Mouse (Mus musculus) C2C12 (cell line): Measurements from ENCODE around the gene Cfc1. TPM values are rescaled to one million over a fixed set of nuclear protein-coding genes. Genes with fewer than 3 reads are reported as not detected.
A peak's percentile ranks its signal among the peaks of the same experiment; 100 is the strongest.
"Not testable (repeated sequence)": the region's sequence is repeated elsewhere in the genome, so short reads cannot be mapped to it uniquely, and the experiment has no call there.

Experiments
- H3K27me3 ChIP-seq: one replicate; pipeline ENCODE4 v1.6.1; 2011; ENCODE audit not compliant: control insufficient read depth, insufficient read depth, insufficient read length
- H3K36me3 ChIP-seq: one replicate; pipeline ENCODE4 v1.6.1; 2011; ENCODE audit not compliant: control insufficient read depth, insufficient read depth
- H3K4me3 ChIP-seq: one replicate; pipeline ENCODE4 v1.5.1; 2011; ENCODE audit warnings: mild to moderate bottlenecking, control low read depth; ENCODE audit not compliant: poor library complexity, insufficient read depth, severe bottlenecking
- H3K79me2 ChIP-seq: one replicate; pipeline ENCODE4 v1.6.1; 2011; ENCODE audit not compliant: control insufficient read depth, insufficient read depth
- H3K79me3 ChIP-seq: one replicate; pipeline ENCODE4 v1.6.1; 2011; ENCODE audit warnings: low read depth, control low read depth
- H3ac ChIP-seq: one replicate; pipeline ENCODE3; 2011; ENCODE audit warnings: low read depth; ENCODE audit not compliant: control insufficient read depth, insufficient read length
- CEBPB ChIP-seq: IDR thresholded peaks from one replicate; pipeline ENCODE4 v1.6.1; 2011; ENCODE audit warnings: low read depth, mild to moderate bottlenecking, control low read depth, moderate library complexity
- CTCF ChIP-seq: IDR thresholded peaks from one replicate; pipeline ENCODE4 v1.5.1; 2011; ENCODE audit not compliant: control insufficient read depth, insufficient read depth, insufficient read length
- FOSL1 ChIP-seq: IDR thresholded peaks from one replicate; pipeline ENCODE4 v1.8.0; 2011; ENCODE audit warnings: mild to moderate bottlenecking, low read length; ENCODE audit not compliant: poor library complexity, insufficient read depth, severe bottlenecking
- MAX ChIP-seq: IDR thresholded peaks from one replicate; pipeline ENCODE4 v1.6.1; 2011; ENCODE audit warnings: mild to moderate bottlenecking, control low read depth
- MYOD1 ChIP-seq: IDR thresholded peaks from one replicate; pipeline ENCODE4 v1.6.1; 2011; ENCODE audit warnings: low read depth; ENCODE audit not compliant: control insufficient read depth, insufficient read length
- MYOG ChIP-seq: IDR thresholded peaks from one replicate; pipeline ENCODE4 v1.6.1; 2011; ENCODE audit not compliant: control insufficient read depth, insufficient read length; ENCODE audit errors: extremely low read depth
- USF1 ChIP-seq: IDR thresholded peaks from one replicate; pipeline ENCODE4 v1.6.1; 2011; ENCODE audit warnings: low read depth, mild to moderate bottlenecking, control low read depth, moderate library complexity
- polyA plus RNA-seq: library from polyadenylated mRNA; unstranded; fragments of >200 nt; fragmentation: generic; extraction: Trizol; gene quantifications from one replicate; pipeline ENCODE4 v1.2.1, GENCODE M21; 2012; ENCODE audit warnings: missing spikeins

The Cfc1 gene
- polyA plus RNA-seq, 1 experiment: not detected

DNA sequence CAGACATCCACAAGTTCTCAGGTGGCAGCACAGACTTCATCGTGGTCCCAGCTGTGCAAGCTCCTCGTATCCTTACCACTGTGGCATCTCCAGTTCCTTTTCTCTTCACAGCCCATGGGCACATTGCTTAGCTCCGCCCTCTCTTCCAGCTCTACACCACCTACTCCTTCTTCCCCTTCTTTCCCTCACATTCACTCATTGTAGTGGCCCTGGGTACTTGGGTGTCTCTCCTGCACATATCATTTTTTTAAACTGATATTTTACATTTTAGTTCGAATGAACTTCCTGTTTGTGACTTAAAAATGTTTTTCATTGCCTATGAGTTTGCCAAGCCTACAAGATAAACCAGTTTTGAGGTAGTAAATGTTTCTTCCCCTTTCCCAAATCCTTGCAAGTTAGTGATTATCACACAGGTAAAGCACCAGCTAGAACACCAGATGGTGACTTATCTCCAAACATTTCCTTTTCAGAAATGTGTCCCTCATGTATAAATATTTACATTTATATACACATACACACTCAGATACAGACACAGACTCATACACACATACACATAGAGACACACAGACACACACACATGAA, 29.4 kb upstream of the Cfc1 start:
- Histone ChIP-seq H3K36me3 (no peaks in the 10 kb centered on the region), H3K4me3 (no peak overlapping the region), H3ac (no peak overlapping the region), H3K79me3 (no peaks in the 10 kb centered on the region), H3K27me3 (no peaks in the 10 kb centered on the region), H3K79me2 (no peaks in the 10 kb centered on the region)
- TF ChIP-seq MYOD1 (no peak), USF1 (no peak), MAX (no peak)

DNA sequence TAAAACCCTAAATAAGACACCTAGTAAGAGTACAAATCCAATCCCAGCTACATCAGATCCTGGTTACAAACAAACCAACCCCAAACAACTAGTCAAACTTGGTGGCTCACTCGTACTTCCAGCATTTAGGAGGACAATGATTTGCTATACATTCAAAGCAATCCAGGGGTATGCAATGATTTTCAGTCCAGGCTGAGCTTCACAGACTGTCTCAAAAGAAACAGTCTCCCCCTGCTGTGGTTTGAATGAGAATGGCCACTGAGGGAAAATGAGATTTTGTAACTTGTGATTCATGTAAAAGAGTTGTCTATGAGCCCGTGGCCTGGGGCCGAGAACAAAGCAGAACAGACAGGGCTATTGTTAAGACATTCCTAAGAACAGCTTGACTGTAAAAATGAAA, 27.5 kb upstream of the Cfc1 start:
- TF ChIP-seq CTCF: no peak
- no peak for TF ChIP-seq MYOG
- TF ChIP-seq FOSL1: no peak
- TF ChIP-seq CEBPB: no peak
- no peak for TF ChIP-seq USF1
- no peak for TF ChIP-seq MAX
- no peak for TF ChIP-seq MYOD1
- no peaks in the 10 kb centered on the region for H3K79me3 ChIP-seq
- H3ac ChIP-seq: no peak overlapping the region

DNA sequence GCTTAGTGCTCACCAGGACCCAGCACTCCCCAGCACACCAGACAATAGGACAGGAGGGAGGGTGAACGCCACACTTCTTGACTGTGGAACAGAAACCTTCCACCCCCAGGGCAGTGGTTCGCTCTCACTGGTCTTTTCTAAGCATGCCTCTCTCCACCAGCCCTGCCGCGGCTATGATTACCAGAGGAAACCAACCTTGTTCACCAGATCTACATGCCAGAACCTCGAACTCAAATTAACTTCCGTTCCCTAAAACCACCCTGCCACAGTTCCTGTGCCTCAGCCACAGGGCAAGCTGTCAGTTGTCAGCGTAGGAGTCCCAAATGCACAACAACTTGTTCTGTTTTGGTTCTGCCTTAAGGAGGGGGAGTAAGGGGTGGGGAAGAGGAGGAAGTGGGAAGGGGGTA, 24.9 kb upstream of the Cfc1 start:
- no peaks in the 10 kb centered on the region for H3K79me2 ChIP-seq
- TF ChIP-seq FOSL1 (no peak), MYOD1 (no peak), MAX (no peak), CEBPB (no peak), MYOG (no peak)
- no peaks in the 10 kb centered on the region for H3K79me3 ChIP-seq
- no peak overlapping the region for H3ac ChIP-seq
- H3K27me3 ChIP-seq: no peaks in the 10 kb centered on the region
- H3K4me3 ChIP-seq: no peak overlapping the region
- no peaks in the 10 kb centered on the region for H3K36me3 ChIP-seq

More for the DNA sequence above, 27.5 kb upstream of the Cfc1 start:
- no peaks in the 10 kb centered on the region for H3K27me3 ChIP-seq
- H3K4me3 ChIP-seq: no peak overlapping the region
- no peaks in the 10 kb centered on the region for H3K79me2 ChIP-seq
- H3K36me3 ChIP-seq: no peaks in the 10 kb centered on the region

DNA sequence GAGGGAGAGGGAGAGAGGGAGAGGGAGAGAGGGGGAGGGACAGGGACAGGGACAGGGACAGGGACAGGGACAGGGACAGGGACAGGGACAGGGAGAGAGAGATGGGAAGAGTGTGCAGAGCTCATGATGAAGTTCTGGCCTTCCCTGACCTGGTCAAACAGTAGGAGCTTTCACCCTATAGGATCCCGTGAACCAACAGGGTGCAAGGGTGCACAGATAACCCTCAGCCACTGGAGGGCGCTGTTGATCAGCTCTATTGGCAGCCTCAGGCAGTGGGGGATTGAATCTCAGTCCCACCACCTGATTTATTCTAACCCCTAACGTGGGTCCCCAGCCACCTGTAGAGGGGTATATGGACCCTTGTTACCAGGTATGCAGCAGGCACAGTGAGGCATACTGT, 24.4 kb upstream of the Cfc1 start:
- Histone ChIP-seq H3K4me3 (no peak overlapping the region), H3ac (no peak overlapping the region), H3K79me3 (no peaks in the 10 kb centered on the region), H3K79me2 (no peaks in the 10 kb centered on the region), H3K27me3 (no peaks in the 10 kb centered on the region), H3K36me3 (no peaks in the 10 kb centered on the region)
- TF ChIP-seq CTCF (peak; percentile 29), MYOG (no peak)

DNA sequence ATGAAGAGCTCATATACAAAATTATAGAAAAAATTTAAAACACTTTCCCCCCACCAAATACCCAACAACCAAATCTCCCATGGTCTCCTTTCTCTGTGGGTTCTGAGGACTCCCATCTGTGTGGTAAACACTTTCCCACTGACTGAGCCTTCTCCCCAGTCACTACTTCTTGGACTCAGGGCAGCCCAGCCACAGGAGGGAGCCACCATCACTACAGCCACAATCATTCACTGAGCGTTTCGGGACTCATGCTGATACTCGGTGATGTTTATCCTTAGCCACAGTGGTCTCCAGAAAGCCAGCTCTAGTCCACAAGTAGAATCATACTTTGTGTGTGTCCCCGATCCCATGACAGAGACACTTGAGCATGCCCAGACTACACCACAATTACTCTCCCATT, 22.4 kb upstream of the Cfc1 start:
- no peak for TF ChIP-seq CEBPB
- TF ChIP-seq MYOD1: no peak
- no peak for TF ChIP-seq USF1
- TF ChIP-seq MYOG: no peak
- no peak for TF ChIP-seq FOSL1
- TF ChIP-seq MAX: no peak
- TF ChIP-seq CTCF: no peak
- Histone ChIP-seq H3K79me3 (no peaks in the 10 kb centered on the region), H3ac (no peak overlapping the region), H3K27me3 (no peaks in the 10 kb centered on the region), H3K4me3 (no peak overlapping the region), H3K36me3 (no peaks in the 10 kb centered on the region), H3K79me2 (no peaks in the 10 kb centered on the region)

DNA sequence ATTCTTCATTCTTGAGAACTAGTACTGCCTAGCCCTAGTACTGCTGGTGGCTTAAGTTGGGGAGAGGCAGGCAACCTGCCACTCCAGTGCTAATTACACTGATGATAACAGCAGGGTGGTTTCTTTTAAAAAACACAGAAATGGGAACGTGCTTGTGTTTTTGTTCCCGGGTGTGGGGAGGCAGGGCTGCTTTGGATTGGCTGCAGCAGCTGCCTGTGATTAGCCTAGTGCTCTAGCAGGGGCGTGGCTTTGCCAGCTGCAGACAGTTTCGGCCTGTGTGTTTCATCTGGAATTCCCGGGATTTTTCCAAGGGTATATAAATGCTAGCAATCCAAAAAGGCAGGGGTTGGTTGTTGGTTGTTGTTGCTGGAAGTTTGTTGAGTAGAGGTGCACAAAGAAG, 18.9 kb upstream of the Cfc1 start:
- TF ChIP-seq FOSL1: no peak
- no peak for TF ChIP-seq MYOG
- TF ChIP-seq CEBPB: no peak
- TF ChIP-seq USF1: no peak
- TF ChIP-seq MYOD1: no peak
- TF ChIP-seq CTCF: no peak
- no peak for TF ChIP-seq MAX
- H3K79me2 ChIP-seq: no peaks in the 10 kb centered on the region
- no peak overlapping the region for H3K4me3 ChIP-seq
- no peak overlapping the region for H3ac ChIP-seq
- H3K36me3 ChIP-seq: no peaks in the 10 kb centered on the region
- no peaks in the 10 kb centered on the region for H3K27me3 ChIP-seq
- H3K79me3 ChIP-seq: no peaks in the 10 kb centered on the region

DNA sequence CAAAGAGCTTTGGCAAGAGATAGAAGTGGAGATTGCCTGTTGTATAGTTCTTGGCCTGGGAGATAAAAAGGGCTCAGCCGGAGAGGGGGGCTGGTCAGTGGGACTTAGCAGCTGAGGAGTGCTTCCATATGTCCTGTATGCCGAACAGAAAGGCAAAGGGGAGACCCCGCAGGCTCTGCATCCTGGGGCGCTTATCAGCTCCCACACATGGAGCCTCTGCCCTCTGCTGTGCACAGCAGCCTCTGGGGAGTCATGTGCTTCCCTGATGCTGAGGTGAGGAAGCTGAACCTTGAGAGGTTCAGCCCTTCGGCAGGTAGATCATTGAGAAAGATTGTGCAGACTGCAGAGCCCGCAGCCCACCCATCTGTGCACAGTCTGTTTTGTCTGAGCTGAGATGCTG, 18.2 kb upstream of the Cfc1 start:
- H3K4me3 ChIP-seq, H3K79me3 ChIP-seq, H3K27me3 ChIP-seq, H3K36me3 ChIP-seq, H3K79me2 ChIP-seq, H3ac ChIP-seq: not testable (repeated sequence)

DNA sequence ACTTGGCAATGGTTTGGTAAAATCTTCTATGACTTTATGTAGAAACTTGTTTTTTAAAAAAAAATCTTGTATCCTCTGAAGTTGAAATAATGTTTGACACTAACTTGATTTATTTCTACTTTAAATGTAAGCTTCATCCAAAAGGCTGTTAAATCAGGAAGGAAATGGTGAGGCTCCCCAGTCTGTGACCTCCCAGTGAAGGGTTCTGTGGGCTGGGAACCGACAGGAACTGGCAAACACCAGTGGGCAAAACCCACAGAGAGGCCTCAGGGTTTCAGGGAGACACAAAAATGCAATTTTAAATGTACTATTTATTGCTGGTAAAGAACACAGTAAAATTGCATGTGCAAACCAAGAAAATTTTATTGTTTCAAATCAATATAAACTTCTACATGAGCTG, 17.7 kb upstream of the Cfc1 start:
- not testable (repeated sequence) for H3K36me3 ChIP-seq, H3K79me3 ChIP-seq, H3K4me3 ChIP-seq, H3ac ChIP-seq, H3K27me3 ChIP-seq, H3K79me2 ChIP-seq
